Mouse (Mus musculus) yolk sac, embryonic 10.5 days (tissue): ENCODE data around the gene Pmf1.
A peak's percentile ranks its signal among the peaks of the same experiment; 100 is the strongest.
"Not testable (repeated sequence)": the region's sequence is repeated elsewhere in the genome, so short reads cannot be mapped to it uniquely, and the experiment has no call there.

Source experiments
- DNase-seq: peaks from one replicate; pipeline ENCODE4 v3.0.0-alpha.2; 2017; ENCODE audit warnings: low spot score

Gene Pmf1

DNA sequence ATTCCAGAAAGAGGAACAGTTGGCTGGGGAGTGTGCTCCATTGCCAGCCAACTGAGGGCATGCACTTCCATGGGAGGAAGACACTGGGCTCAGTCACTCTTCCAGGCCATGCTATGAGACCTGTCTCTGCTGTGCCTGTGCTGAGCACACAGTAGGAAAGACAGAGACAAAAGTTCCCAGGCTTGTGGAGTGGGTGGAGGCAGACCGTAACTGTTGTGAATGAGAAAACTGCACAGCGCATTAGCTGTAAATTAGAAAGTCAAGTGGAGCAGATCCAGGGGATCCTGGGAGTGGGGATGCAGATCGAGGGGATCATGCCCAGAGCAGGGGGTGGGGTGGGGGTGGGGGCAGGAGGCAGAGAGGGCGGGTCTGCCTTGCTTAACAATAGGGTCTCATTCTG is 29.5 kb upstream of the Pmf1 start:
- no peak for DNase-seq

DNA sequence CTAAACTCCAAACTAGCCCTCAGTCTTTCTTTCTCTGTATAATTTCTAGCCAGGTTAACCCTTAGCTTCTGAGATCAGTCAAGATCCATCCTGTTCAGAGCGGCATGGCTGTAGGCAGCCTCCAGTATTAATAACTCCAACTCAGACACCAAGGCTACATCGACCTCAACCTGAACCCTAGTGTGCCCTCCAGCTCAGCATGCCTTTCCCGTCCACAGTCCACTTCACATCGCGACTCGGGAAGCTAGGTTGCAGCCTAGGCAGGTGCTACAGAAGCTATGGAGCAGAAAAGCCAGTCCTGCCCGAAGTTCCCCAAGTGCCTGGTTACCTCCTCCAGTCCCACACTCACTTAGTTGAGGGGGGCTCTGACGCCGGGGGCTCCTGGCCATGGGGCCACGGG is 27.3 kb upstream of the Pmf1 start:
- no peak for DNase-seq

- DNase-seq, result peak; percentile 47
Measured at GRCm38 (mm10) chr3:88436395-88437201, 26.5 kb upstream of the Pmf1 start.

GRCm38 (mm10) chr3:88435515-88435914 is 25.4 kb upstream of the Pmf1 start:
- no peak for DNase-seq

DNA sequence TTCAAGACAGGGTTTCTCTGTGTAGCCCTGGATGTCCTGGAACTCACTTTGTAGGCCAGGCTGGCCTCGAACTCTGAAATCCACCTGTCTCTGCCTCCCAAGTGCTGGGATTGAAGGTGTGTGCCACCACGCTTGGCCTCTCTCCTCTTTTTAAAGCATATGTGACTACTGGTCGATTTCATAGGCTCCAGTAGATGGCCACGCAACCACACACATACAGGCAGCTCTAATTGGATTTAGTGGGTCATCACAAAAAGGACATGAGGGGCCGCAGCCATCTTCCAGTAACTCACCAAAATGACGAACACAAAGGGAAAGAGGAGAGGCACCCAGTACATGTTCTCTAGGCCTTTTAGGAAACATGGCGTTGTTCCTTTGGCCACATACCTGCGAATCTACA is 18.5 kb upstream of the Pmf1 start:
- not testable (repeated sequence) for DNase-seq

GRCm38 (mm10) chr3:88427342-88427905 is 17.3 kb upstream of the Pmf1 start:
- DNase-seq, result no peak

DNA sequence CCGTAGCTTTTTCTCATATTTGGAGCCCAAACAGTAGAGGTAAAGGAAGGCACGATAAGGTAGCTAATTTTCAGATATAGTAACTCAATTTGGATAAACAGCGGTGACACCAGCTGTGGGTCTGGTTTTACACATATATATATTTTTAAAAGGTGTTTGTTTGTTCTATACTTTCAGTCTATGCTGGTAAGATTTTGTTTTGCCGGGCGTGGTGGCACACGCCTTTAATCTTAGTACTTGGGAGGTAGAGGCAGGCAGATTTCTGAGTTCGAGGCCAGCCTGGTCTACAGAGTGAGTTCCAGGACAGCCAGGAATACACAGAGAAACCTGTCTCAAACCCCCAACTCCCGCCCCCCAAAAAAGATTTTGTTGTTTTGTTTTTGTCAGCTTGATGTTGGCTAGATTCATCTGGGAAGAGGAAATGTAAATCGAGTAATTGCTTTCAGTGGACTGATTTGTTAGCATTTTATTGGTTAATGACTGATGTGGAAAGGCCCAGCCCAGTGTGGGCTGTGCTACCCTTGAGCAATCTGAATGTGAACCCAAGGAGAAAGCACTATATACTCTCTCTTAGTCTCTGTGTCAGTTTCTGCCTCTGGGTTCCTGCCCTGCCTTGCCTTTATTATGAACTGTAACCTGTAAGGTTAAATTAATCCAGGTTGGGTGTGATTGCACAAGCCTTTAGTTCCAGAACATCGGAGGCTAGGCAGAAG is 15.7 kb upstream of the Pmf1 start:
- no peak for DNase-seq

- DNase-seq, result no peak
Measured at GRCm38 (mm10) chr3:88425330-88425689, 15.2 kb upstream of the Pmf1 start.

DNA sequence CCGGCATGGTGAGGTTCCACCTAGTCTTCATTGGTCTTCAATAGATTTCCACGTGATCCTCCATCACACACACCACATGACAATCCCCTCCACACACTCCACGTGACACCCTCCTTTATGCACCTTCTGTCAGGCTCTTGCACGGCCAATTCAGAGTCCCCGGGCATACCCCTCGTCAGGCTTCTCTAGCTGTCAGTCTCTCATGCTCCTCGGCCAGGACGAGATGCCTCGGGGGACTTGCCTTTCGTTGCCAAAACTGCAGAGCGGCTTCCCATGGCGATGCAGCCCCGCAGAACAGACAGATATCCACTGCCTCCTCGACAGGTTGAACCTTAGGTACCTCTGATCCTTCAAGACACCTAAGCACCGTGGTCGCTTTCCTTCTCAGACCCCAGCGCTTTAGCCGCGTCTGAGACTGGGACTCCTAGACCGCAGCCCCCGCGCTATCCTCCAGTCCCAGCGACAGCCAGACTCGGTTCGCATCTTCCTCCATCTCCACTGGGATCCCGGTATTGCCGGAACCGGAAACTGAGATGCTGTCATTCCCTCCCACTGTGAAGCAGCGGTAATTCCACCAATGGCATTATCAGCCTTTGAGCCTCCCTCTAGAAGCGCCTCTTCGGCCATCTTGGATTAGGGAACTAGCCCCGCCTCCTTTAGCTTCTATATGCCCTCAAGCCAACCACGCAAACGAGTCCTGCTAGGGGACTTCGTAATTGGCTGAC is 14.6 kb upstream of the Pmf1 start, which contains the start of gene Slc25a44:
TSS of gene Slc25a44 (minus strand) at position 535 of the 725 bp plus-strand sequence.
- peak; percentile 96 for DNase-seq

GRCm38 (mm10) chr3:88422020-88422720 is 12.0 kb upstream of the Pmf1 start:
- DNase-seq, result peak; percentile 56

DNA sequence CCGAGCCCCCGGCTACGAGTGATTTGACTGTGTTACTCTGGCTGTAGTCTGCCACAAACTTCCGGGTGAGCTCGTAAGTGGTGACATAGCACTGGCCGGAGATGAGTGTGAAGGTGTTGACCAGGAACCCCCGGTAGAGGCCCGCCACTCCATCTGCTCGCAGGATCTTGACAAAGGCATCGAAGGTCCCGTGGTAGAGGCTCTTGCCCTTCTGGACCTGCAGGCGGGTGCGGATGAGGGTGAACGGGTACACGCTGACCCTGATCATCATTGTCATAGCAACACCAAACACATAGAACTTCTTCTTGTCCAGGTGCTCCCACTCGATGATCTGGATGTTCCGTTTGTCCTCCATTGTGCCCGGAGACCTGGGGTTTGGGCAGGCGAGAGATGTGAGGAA is 10.6 kb upstream of the Pmf1 start:
- no peak for DNase-seq

- DNase-seq, result no peak
Measured at GRCm38 (mm10) chr3:88418016-88418415, 7.9 kb upstream of the Pmf1 start.

- DNase-seq, result peak; percentile 85
Measured at GRCm38 (mm10) chr3:88415668-88416067, 5.5 kb upstream of the Pmf1 start.

DNA sequence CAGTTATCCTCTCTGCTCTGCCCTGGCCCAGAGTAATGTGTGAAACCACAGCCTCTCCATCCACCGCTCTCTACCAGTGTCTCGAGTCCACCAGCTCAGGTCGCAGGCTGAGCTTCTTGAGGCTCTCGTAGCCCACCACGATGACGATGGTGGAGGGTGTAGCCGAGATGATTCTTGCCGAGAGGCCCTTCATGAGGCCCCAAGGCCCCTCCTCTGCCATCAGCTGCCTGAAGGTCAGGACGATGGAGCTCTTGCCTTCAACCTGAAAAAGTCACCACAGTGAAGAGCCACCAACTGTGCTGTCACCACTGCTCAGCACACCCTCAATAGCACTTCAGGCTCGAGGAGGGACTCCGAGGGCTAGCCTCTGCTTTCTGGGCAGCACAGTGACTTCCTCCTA is 2.5 kb upstream of the Pmf1 start:
- DNase-seq, result no peak

DNA sequence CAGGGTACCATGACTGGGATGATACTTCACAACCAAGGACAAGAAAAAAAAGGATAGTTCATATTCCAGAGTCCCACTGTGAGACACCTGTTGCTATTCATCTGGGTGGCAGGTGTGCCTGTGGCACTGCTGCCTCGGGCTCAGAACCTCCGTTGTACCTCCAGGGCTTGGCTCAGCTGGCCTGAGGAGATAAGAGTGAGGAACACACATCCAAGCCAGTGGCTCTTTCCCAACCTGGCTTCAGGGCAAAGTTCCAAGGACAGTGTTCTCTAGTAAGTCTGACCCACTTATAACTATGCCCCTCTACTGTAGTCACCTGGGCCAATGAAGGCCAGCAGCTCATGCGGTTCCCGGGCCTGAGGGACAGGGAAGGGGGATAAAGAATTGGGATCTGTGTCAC is 1.6 kb upstream of the Pmf1 start:
- DNase-seq, result peak; percentile 64

DNA sequence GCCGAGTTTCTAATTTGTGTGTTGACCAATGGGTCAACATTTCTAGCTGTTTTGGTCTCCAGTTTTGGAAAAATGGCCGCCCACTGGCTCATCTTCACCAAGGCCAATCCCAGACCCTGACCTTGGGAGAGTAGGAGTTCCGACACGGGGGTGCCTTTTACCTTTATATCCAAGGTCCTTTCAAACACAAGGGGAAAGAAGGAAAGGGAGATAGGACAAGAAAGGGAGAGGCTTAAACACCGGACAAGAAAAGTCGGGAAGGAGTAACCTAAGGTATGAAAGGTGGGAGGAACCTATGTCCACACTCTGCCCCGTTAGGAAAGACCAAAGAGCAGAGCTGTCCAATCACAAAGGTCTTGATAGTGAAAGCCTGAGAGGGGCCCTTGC is 507 bp upstream of the Pmf1 start:
- peak; percentile 81 for DNase-seq

GRCm38 (mm10) chr3:88408953-88409352 is 1.2 kb downstream of the Pmf1 start:
- no peak for DNase-seq

GRCm38 (mm10) chr3:88407529-88407928 is 2.6 kb downstream of the Pmf1 start:
- no peak for DNase-seq

DNA sequence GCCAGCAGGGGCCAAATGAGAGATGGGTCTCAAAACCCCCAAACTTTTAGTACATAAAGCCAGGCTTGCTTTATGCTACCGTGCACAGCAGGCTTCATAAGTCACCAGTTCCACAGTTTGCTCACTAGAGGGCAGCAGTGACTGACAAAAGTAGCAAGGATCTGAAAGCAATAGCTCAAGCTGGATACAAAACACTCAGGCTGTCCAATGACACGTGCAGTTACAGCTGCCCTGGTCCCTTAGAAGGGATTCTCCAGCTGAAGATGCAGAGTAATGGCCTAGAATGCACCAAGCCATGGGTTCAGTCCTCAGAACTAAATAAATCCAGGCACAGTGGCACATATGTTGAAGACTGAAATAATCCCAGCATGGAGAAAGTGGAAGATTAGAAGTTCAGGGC is 3.0 kb downstream of the Pmf1 start:
- DNase-seq, result peak; percentile 71

DNA sequence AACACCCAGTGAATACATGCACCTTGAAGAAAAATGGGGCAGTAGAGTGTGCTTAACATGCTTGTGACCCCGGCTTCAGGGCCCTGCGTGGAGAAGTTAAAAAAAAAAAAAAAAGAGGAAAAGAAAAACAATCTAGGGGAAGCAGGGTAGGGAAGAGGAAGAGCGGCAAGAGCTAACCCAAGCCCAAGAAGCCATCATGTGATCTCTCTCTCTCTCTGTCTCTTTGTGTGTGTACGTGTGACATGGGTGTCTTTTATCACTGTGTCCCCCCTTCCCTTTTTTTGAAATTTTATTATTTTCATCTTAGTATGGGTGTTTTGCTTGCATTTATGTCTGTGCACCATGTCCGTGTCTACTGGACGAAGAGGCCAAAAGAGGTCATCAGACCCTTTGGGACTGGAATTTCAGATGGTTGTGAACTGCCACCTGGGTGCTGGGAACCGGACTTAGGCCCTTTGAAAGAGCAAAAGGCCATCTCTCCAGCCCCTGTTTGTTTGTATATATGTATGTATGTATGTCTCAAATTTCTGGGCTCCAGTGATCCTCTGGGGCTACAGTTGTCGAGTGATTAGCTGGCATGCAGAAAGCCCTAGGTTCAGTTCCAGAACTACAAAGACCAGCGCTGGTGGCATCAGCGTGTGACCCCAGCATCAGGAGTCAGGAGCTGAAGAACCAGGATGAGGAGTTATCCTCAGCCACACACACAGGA is 6.5 kb downstream of the Pmf1 start:
- DNase-seq, result no peak

GRCm38 (mm10) chr3:88398666-88399065 is 11.5 kb downstream of the Pmf1 start:
- DNase-seq, result no peak
